Mouse (Mus musculus): ENCODE data around the gene Pcx. TPM values are rescaled to one million over a fixed set of nuclear protein-coding genes. Genes with fewer than 3 reads are reported as not detected.
A peak's percentile ranks its signal among the peaks of the same experiment; 100 is the strongest.

The Pcx gene
- polyA plus RNA-seq, 1 experiment from 2014 or later = 24.8 TPM

DNA sequence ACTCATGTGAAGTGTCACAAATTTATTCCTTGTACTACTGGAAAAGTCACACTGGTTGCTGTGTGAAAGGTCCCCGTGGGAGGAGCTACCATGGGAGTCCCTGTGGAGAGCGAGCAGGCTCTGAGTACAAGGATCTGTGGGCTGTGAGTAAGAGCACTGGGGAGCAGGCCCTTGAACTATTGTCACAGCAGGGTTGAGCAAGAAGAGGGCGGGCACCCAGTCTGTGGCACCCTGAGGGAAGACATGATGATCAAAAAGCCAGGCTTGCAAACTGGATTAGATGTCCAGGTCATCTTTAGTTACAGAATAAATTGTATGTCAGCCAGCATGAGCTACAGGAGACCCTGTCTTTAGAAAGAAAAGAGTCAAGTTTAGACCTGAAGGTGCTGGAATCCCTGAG, 26.3 kb downstream of the Pcx start:
- Histone ChIP-seq H3K4me1 (no peaks in the 10 kb centered on the region), H3K27me3 (no peaks in the 10 kb centered on the region), H3K36me3 (no peaks in the 10 kb centered on the region), H3K9me3 (replicated peaks) (no peaks in the 10 kb centered on the region), H3K27ac (no peak overlapping the region), H3K9ac (no peak overlapping the region), H3K4me3 (no peak overlapping the region), H3K4me2 (replicated peaks) (no peak overlapping the region)
- WGBS = 55% methylated on average over 3 of the region's 3 CpGs
- no peak for ATAC-seq (ENCODE audit: low FRiP score)

GRCm38 (mm10) chr19:4540263-4540662, 30.0 kb downstream of the Pcx start:
- Histone ChIP-seq H3K36me3 (no peaks in the 10 kb centered on the region), H3K27ac (no peak overlapping the region), H3K4me1 (no peaks in the 10 kb centered on the region), H3K4me3 (no peak overlapping the region), H3K4me2 (replicated peaks) (no peak overlapping the region), H3K9ac (no peak overlapping the region), H3K27me3 (no peaks in the 10 kb centered on the region), H3K9me3 (replicated peaks) (no peaks in the 10 kb centered on the region)
- ATAC-seq (ENCODE audit: low FRiP score) = no peak
- 88% methylated on average over 6 of the region's 6 CpGs for WGBS

DNA sequence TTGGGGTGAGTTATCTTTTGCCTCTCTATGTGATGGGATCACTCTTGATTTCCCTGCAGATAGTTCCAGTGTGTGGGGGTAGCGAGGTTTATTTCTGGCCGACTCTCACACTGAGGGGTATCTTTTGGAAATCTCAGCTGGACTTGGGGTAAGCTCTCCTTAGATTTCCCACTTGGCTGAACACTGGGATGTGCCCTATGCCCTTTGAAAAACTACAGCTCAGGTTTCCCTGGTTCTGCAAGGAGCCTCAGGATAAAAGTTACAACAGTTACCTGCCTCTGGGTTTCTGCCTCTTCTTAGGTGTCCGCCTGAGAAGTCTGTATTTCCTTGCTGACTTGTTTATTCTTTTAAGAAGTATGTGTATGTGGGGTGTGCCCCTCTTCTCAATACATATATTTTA, 30.7 kb downstream of the Pcx start:
- Histone ChIP-seq H3K36me3 (no peaks in the 10 kb centered on the region), H3K4me1 (no peaks in the 10 kb centered on the region), H3K9me3 (replicated peaks) (no peaks in the 10 kb centered on the region), H3K27me3 (no peaks in the 10 kb centered on the region), H3K27ac (no peak overlapping the region), H3K9ac (no peak overlapping the region), H3K4me3 (no peak overlapping the region), H3K4me2 (replicated peaks) (no peak overlapping the region)
- 91% methylated on average over 3 of the region's 3 CpGs for WGBS
- ATAC-seq (ENCODE audit: low FRiP score) = no peak

DNA sequence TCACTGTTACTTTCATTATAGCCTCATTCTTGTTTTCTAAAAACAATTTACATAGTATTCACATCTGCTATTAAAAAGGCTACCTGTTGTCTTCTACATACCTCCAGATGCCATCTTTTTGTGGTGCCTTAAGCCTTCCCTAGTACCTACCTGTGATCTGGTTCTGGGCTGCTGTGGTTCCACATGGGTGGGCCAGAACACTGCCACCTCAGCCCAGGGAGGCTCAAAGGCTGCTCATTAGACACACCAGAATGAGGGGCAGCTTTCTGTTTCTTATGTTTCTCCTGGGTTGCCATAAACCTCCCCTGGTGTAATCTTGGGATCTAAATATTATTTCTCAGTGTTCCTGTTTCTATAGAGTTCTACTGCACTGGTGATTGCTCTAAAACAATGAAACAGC, 31.8 kb downstream of the Pcx start:
- H3K4me1 ChIP-seq = no peaks in the 10 kb centered on the region
- H3K27ac ChIP-seq = no peak overlapping the region
- no peak overlapping the region for H3K4me3 ChIP-seq
- no peaks in the 10 kb centered on the region for H3K27me3 ChIP-seq
- H3K4me2 ChIP-seq (replicated peaks) = no peak overlapping the region
- no peak overlapping the region for H3K9ac ChIP-seq
- no peak for ATAC-seq (ENCODE audit: low FRiP score)
- H3K9me3 ChIP-seq (replicated peaks) = no peaks in the 10 kb centered on the region
- H3K36me3 ChIP-seq = no peaks in the 10 kb centered on the region

DNA sequence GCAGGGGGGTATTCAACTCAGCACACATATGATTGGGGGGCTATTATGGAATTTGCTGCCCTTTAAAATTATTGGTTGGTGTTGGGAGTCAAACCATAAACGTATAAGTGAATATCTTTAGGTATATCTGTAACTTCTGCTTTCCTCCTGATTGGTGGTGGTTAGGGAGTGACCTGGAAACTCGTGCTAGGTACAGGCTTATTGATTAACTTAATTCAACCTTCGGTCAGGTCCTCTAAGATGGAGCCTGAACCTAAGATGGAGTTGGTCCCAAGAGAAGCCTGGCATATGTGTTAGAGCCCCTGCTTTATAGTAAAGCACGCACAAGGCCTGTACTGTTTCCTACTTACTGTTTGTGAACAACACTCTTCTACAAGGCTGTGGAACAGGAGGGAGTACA, 34.8 kb downstream of the Pcx start:
- H3K9ac ChIP-seq = no peak overlapping the region
- WGBS = 84% methylated on average over 4 of the region's 4 CpGs
- H3K36me3 ChIP-seq = no peaks in the 10 kb centered on the region
- no peaks in the 10 kb centered on the region for H3K9me3 ChIP-seq (replicated peaks)
- no peaks in the 10 kb centered on the region for H3K27me3 ChIP-seq
- H3K4me2 ChIP-seq (replicated peaks) = no peak overlapping the region
- no peak overlapping the region for H3K4me3 ChIP-seq
- H3K27ac ChIP-seq = no peak overlapping the region
- ATAC-seq (ENCODE audit: low FRiP score) = no peak
- H3K4me1 ChIP-seq = no peaks in the 10 kb centered on the region

DNA sequence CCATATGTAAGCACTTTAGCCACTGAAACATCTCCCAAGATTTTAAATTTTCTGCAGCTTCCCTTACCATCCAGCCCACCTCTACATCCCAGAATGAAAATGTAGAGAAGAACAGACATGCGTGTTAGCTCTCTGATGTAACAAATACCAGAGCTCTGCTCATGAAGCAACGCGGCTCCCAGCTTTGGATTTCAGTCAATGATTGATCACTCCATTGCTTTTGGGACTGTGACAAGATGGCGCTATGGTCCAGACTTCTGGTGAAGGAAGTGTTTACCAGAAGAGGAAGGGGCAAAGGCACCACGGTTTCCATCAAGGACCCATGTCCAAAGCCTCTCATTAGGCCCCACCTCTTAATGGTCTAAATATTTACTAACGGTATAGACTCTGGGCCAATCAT, 35.6 kb downstream of the Pcx start:
- ATAC-seq (ENCODE audit: low FRiP score) = no peak
- WGBS = 87% methylated on average over 6 of the region's 6 CpGs
- Histone ChIP-seq H3K27ac (no peak overlapping the region), H3K9me3 (replicated peaks) (no peaks in the 10 kb centered on the region), H3K27me3 (no peaks in the 10 kb centered on the region), H3K4me3 (no peak overlapping the region), H3K4me1 (no peaks in the 10 kb centered on the region), H3K4me2 (replicated peaks) (no peak overlapping the region), H3K36me3 (no peaks in the 10 kb centered on the region), H3K9ac (no peak overlapping the region)

DNA sequence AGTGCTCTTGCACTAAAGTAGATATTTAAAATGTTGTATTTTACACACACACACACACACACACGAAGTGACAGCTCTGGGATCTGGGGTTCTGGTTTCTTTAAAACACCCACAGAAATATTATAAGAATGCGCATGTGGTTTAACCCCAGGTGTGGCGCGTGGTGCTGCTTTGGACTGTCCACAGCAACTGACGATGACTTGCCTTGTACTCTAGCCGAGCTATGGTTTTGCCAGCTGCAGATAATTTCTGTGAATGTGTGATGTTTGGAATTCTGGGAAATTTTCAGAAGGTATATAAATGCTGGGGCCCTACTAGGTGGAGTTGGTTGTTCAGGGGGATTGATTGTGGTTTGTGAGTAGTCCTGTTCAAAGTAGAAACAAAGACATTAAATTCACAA, 37.5 kb downstream of the Pcx start:
- 88% methylated on average over 6 of the region's 6 CpGs for WGBS
- Histone ChIP-seq H3K27ac (no peak overlapping the region), H3K4me2 (replicated peaks) (no peak overlapping the region), H3K27me3 (no peaks in the 10 kb centered on the region), H3K9me3 (replicated peaks) (no peaks in the 10 kb centered on the region), H3K4me1 (no peaks in the 10 kb centered on the region), H3K36me3 (no peaks in the 10 kb centered on the region), H3K9ac (no peak overlapping the region), H3K4me3 (no peak overlapping the region)
- no peak for ATAC-seq (ENCODE audit: low FRiP score)

- H3K27ac ChIP-seq = no peak overlapping the region
Observed at GRCm38 (mm10) chr19:4548305-4548883, 38.1 kb downstream of the Pcx start.

DNA sequence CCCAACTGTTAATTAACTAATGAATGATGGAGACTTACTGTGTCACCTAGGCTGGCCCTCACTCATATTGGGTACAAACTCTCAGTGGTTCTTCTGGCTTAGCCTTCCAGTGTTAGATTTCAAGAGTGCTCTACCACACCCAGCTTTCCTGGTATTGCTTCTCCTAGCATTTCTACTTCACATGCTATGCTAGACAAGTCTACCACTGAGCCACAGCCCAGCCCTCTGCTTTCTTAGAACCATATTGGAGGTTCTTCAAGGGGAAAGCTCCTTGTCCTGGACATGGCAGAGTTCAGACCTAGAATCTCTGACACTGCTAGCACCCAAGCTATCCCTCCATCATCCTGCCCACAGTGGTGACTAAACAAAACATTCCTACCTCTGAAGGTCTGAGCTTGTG, 44.0 kb downstream of the Pcx start:
- Histone ChIP-seq H3K4me1 (peaks cover 11% of the 10 kb centered on the region), H3K9ac (no peak overlapping the region), H3K27me3 (no peaks in the 10 kb centered on the region), H3K36me3 (no peaks in the 10 kb centered on the region), H3K4me3 (no peak overlapping the region), H3K9me3 (replicated peaks) (no peaks in the 10 kb centered on the region), H3K27ac (no peak overlapping the region), H3K4me2 (replicated peaks) (no peak overlapping the region)
- ATAC-seq (ENCODE audit: low FRiP score) = no peak

More at GRCm38 (mm10) chr19:4548305-4548883, 38.1 kb downstream of the Pcx start:
- H3K4me3 ChIP-seq = no peak overlapping the region
- no peak overlapping the region for H3K4me2 ChIP-seq (replicated peaks)
- 73% methylated on average over 3 of the region's 3 CpGs for WGBS
- H3K36me3 ChIP-seq = no peaks in the 10 kb centered on the region
- ATAC-seq (ENCODE audit: low FRiP score) = no peak
- no peaks in the 10 kb centered on the region for H3K4me1 ChIP-seq
- no peaks in the 10 kb centered on the region for H3K27me3 ChIP-seq
- no peak overlapping the region for H3K9ac ChIP-seq
- H3K9me3 ChIP-seq (replicated peaks) = no peaks in the 10 kb centered on the region

DNA sequence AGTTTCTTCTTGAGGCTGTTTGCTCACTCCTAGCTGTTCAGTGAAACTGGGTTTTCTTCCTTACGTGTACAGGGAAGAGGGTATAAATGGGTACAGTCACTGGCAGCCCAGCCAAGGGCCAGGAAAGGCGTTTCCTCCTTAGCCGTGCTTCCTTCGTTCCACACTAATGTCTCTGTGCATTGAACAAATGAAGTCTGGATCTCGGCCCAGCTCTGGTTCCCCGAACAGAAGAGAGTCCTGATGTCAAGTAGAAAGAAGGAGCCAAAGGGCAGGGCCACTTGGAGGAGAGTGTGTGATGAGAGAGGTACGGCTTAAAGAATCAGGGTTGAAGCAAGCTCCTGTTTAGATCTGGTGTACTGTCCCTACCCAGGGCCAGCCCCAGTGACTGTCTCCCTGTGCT, 44.8 kb downstream of the Pcx start:
- H3K36me3 ChIP-seq = no peaks in the 10 kb centered on the region
- H3K4me1 ChIP-seq = peaks cover 17% of the 10 kb centered on the region
- no peak overlapping the region for H3K9ac ChIP-seq
- H3K9me3 ChIP-seq (replicated peaks) = no peaks in the 10 kb centered on the region
- no peak for ATAC-seq (ENCODE audit: low FRiP score)
- no peaks in the 10 kb centered on the region for H3K27me3 ChIP-seq
- no peak overlapping the region for H3K4me3 ChIP-seq
- H3K27ac ChIP-seq = no peak overlapping the region
- no peak overlapping the region for H3K4me2 ChIP-seq (replicated peaks)
- 87% methylated on average over 7 of the region's 7 CpGs for WGBS

GRCm38 (mm10) chr19:4556787-4557186, 46.5 kb downstream of the Pcx start:
- WGBS = 93% methylated on average over 2 of the region's 2 CpGs
- no peaks in the 10 kb centered on the region for H3K36me3 ChIP-seq
- H3K27ac ChIP-seq = no peak overlapping the region
- no peak for ATAC-seq (ENCODE audit: low FRiP score)
- H3K4me2 ChIP-seq (replicated peaks) = no peak overlapping the region
- peaks cover 20% of the 10 kb centered on the region for H3K4me1 ChIP-seq
- H3K4me3 ChIP-seq = no peak overlapping the region
- H3K27me3 ChIP-seq = no peaks in the 10 kb centered on the region
- H3K9ac ChIP-seq = no peak overlapping the region
- H3K9me3 ChIP-seq (replicated peaks) = no peaks in the 10 kb centered on the region

DNA sequence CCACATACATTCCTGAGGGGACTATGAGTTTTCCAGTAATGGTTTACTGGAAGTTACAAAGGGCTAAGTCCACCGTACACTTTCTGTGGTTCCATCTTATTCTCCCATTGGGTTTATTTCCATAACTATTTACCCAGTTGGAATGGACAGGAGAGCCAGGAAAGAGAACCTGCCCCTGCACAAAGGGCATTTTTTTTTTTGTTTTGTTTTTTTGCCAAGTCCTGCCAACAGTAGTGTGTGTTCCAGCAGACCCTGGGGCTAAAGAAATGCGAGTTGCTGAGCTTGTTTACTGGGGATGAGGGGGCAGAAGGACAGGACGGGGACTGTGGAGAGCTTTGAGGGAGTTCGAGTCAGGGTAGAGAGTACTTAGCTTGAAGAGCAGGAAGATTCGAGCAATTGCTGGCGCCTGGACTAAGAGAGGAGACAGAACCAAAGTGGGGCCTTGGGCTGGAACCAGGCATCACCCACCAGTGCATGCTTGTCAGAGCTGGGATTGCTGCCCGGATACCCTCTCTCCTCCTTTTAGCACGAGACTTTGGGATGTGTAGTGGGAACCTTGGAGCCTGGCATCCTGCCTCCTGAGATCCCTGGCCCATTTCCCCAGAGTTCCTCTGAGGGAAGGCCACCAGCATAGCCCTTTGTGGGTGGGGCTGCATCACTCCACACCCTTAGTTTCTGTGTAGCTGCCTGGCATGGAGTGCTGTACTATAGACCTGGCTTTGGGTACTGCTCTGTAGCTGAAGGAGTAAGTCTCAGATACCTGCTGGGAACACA, 47.7 kb downstream of the Pcx start:
- H3K4me3 ChIP-seq = no peak overlapping the region
- no peaks in the 10 kb centered on the region for H3K27me3 ChIP-seq
- no peaks in the 10 kb centered on the region for H3K36me3 ChIP-seq
- no peaks in the 10 kb centered on the region for H3K9me3 ChIP-seq (replicated peaks)
- WGBS = 63% methylated on average over 8 of the region's 8 CpGs
- no peak overlapping the region for H3K4me2 ChIP-seq (replicated peaks)
- H3K4me1 ChIP-seq = peaks cover 20% of the 10 kb centered on the region
- ATAC-seq (ENCODE audit: low FRiP score) = no peak
- H3K27ac ChIP-seq = peak overlapping the region; percentile 7; the same call in 1 of the 2 replicates
- H3K9ac ChIP-seq = 0 out of 2 replicates have a peak overlapping the region, but pooled peaks have one; percentile 29

- Histone ChIP-seq H3K27ac (0 out of 2 replicates have a peak overlapping the region, but pooled peaks have one; percentile 7), H3K9ac (no peak overlapping the region), H3K27me3 (no peaks in the 10 kb centered on the region), H3K4me2 (replicated peaks) (no peak overlapping the region), H3K4me3 (no peak overlapping the region), H3K9me3 (replicated peaks) (no peaks in the 10 kb centered on the region), H3K4me1 (peaks cover 20% of the 10 kb centered on the region), H3K36me3 (no peaks in the 10 kb centered on the region)
- ATAC-seq (ENCODE audit: low FRiP score) = no peak
- 48% methylated on average over 3 of the region's 3 CpGs for WGBS
Observed at GRCm38 (mm10) chr19:4558570-4558955, 48.3 kb downstream of the Pcx start.

Data from hindbrain, embryonic 12.5 days (tissue).